Mouse (Mus musculus): Measurements from ENCODE around the gene Clcn3. TPM values are rescaled to one million over a fixed set of nuclear protein-coding genes. Genes with fewer than 3 reads are reported as not detected.

The Clcn3 gene
- polyA plus RNA-seq, 1 experiment from 2014 or later: 25.4 TPM

GRCm38 (mm10) chr8:60947503-60947902 is 35.6 kb downstream of the Clcn3 start:
- H3K4me1 ChIP-seq (replicated peaks): no peaks in the 10 kb centered on the region
- H3K27me3 ChIP-seq (ENCODE audit: insufficient read depth, poor library complexity, severe bottlenecking): no peaks in the 10 kb centered on the region
- H3K27ac ChIP-seq: no peak overlapping the region
- H3K36me3 ChIP-seq: no peaks in the 10 kb centered on the region
- H3K4me3 ChIP-seq: no peak overlapping the region
- DNase-seq (ENCODE audit: low spot score): no peak
- no peaks in the 10 kb centered on the region for H3K9me3 ChIP-seq

GRCm38 (mm10) chr8:60942867-60943266 is 40.2 kb downstream of the Clcn3 start:
- Histone ChIP-seq H3K27ac (no peak overlapping the region), H3K4me1 (replicated peaks) (peaks cover 7% of the 10 kb centered on the region; the same call in 1 of the 2 replicates), H3K9me3 (no peaks in the 10 kb centered on the region), H3K27me3 (ENCODE audit: insufficient read depth, poor library complexity, severe bottlenecking) (no peaks in the 10 kb centered on the region), H3K4me3 (no peak overlapping the region), H3K36me3 (no peaks in the 10 kb centered on the region)
- no peak for DNase-seq (ENCODE audit: low spot score)
- over 99% methylated on average over 2 of the region's 2 CpGs for WGBS

- H3K4me1 ChIP-seq (replicated peaks): peaks cover 7% of the 10 kb centered on the region; the same call in 1 of the 2 replicates
- H3K9me3 ChIP-seq: no peaks in the 10 kb centered on the region
- H3K4me3 ChIP-seq: no peak overlapping the region
- no peak overlapping the region for H3K27ac ChIP-seq
- WGBS: 41% methylated on average over 3 of the region's 3 CpGs
- no peaks in the 10 kb centered on the region for H3K27me3 ChIP-seq (ENCODE audit: insufficient read depth, poor library complexity, severe bottlenecking)
- no peak for DNase-seq (ENCODE audit: low spot score)
- H3K36me3 ChIP-seq: peaks cover 12% of the 10 kb centered on the region
These were observed 44.2 kb downstream of the Clcn3 start for GRCm38 (mm10) chr8:60938717-60939424.

GRCm38 (mm10) chr8:60933617-60934016 is 49.5 kb downstream of the Clcn3 start:
- Histone ChIP-seq H3K36me3 (peaks cover 12% of the 10 kb centered on the region), H3K4me3 (no peak overlapping the region), H3K9me3 (no peaks in the 10 kb centered on the region), H3K27ac (no peak overlapping the region), H3K4me1 (replicated peaks) (no peaks in the 10 kb centered on the region), H3K27me3 (ENCODE audit: insufficient read depth, poor library complexity, severe bottlenecking) (no peaks in the 10 kb centered on the region)
- no peak for DNase-seq (ENCODE audit: low spot score)

- H3K27ac ChIP-seq: no peak overlapping the region
- 89% methylated on average over 4 of the region's 4 CpGs for WGBS
These were observed 62.9 kb downstream of the Clcn3 start for GRCm38 (mm10) chr8:60920176-60920575.

GRCm38 (mm10) chr8:60919069-60919468 is 64.0 kb downstream of the Clcn3 start:
- H3K9me3 ChIP-seq: no peaks in the 10 kb centered on the region
- no peak overlapping the region for H3K27ac ChIP-seq
- no peaks in the 10 kb centered on the region for H3K4me1 ChIP-seq (replicated peaks)
- H3K36me3 ChIP-seq: peaks cover 9% of the 10 kb centered on the region; the same call in 1 of the 2 replicates
- DNase-seq (ENCODE audit: low spot score): no peak
- H3K4me3 ChIP-seq: no peak overlapping the region
- H3K27me3 ChIP-seq (ENCODE audit: insufficient read depth, poor library complexity, severe bottlenecking): no peaks in the 10 kb centered on the region
- 91% methylated on average over 3 of the region's 3 CpGs for WGBS

More at GRCm38 (mm10) chr8:60920176-60920575, 62.9 kb downstream of the Clcn3 start:
- H3K9me3 ChIP-seq: no peaks in the 10 kb centered on the region
- peaks cover 9% of the 10 kb centered on the region; the same call in 1 of the 2 replicates for H3K36me3 ChIP-seq
- DNase-seq (ENCODE audit: low spot score): no peak
- H3K4me3 ChIP-seq: no peak overlapping the region
- no peaks in the 10 kb centered on the region for H3K27me3 ChIP-seq (ENCODE audit: insufficient read depth, poor library complexity, severe bottlenecking)
- no peaks in the 10 kb centered on the region for H3K4me1 ChIP-seq (replicated peaks)

- H3K27me3 ChIP-seq (ENCODE audit: insufficient read depth, poor library complexity, severe bottlenecking): no peaks in the 10 kb centered on the region
- DNase-seq (ENCODE audit: low spot score): no peak
- H3K27ac ChIP-seq: no peak overlapping the region
- H3K36me3 ChIP-seq: peaks cover 35% of the 10 kb centered on the region
- H3K9me3 ChIP-seq: no peaks in the 10 kb centered on the region
- WGBS: 55% methylated on average over 10 of the region's 10 CpGs
- no peak overlapping the region for H3K4me3 ChIP-seq
- no peaks in the 10 kb centered on the region for H3K4me1 ChIP-seq (replicated peaks)
These were observed 70.5 kb downstream of the Clcn3 start for GRCm38 (mm10) chr8:60912554-60912953.

- Histone ChIP-seq H3K36me3 (peaks cover 40% of the 10 kb centered on the region), H3K27ac (no peak overlapping the region), H3K27me3 (ENCODE audit: insufficient read depth, poor library complexity, severe bottlenecking) (no peaks in the 10 kb centered on the region), H3K4me1 (replicated peaks) (no peaks in the 10 kb centered on the region), H3K4me3 (no peak overlapping the region), H3K9me3 (no peaks in the 10 kb centered on the region)
- no peak for DNase-seq (ENCODE audit: low spot score)
- 84% methylated on average over 4 of the region's 4 CpGs for WGBS
These were observed 71.0 kb downstream of the Clcn3 start for GRCm38 (mm10) chr8:60912081-60912480.

GRCm38 (mm10) chr8:60900147-60900546 is 83.0 kb downstream of the Clcn3 start:
- no peak overlapping the region for H3K27ac ChIP-seq
- no peaks in the 10 kb centered on the region for H3K27me3 ChIP-seq (ENCODE audit: insufficient read depth, poor library complexity, severe bottlenecking)
- 85% methylated on average over 9 of the region's 9 CpGs for WGBS
- 0 out of 2 replicates have a peak, but pooled peaks cover 3% of the 10 kb centered on the region for H3K4me1 ChIP-seq (replicated peaks)
- H3K9me3 ChIP-seq: no peaks in the 10 kb centered on the region
- H3K4me3 ChIP-seq: no peak overlapping the region
- H3K36me3 ChIP-seq: peaks cover 86% of the 10 kb centered on the region
- DNase-seq (ENCODE audit: low spot score): no peak

GRCm38 (mm10) chr8:60895878-60896277 is 87.2 kb downstream of the Clcn3 start:
- no peaks in the 10 kb centered on the region for H3K9me3 ChIP-seq
- no peak overlapping the region for H3K4me3 ChIP-seq
- peaks cover 75% of the 10 kb centered on the region for H3K36me3 ChIP-seq
- no peak for DNase-seq (ENCODE audit: low spot score)
- H3K27ac ChIP-seq: no peak overlapping the region
- H3K4me1 ChIP-seq (replicated peaks): peaks cover 19% of the 10 kb centered on the region
- 92% methylated on average over 6 of the region's 6 CpGs for WGBS
- no peaks in the 10 kb centered on the region for H3K27me3 ChIP-seq (ENCODE audit: insufficient read depth, poor library complexity, severe bottlenecking)

- no peak for DNase-seq (ENCODE audit: low spot score)
- Histone ChIP-seq H3K9me3 (no peaks in the 10 kb centered on the region), H3K27ac (no peak overlapping the region), H3K27me3 (ENCODE audit: insufficient read depth, poor library complexity, severe bottlenecking) (no peaks in the 10 kb centered on the region), H3K4me1 (replicated peaks) (peaks cover 17% of the 10 kb centered on the region), H3K4me3 (peak overlapping the region; percentile 78), H3K36me3 (peaks cover 38% of the 10 kb centered on the region)
- WGBS: 91% methylated on average over 4 of the region's 4 CpGs
These were observed 91.3 kb downstream of the Clcn3 start for GRCm38 (mm10) chr8:60891757-60892156.

- 2% methylated on average over 19 of the region's 23 CpGs for WGBS
- no peaks in the 10 kb centered on the region for H3K27me3 ChIP-seq (ENCODE audit: insufficient read depth, poor library complexity, severe bottlenecking)
- H3K4me1 ChIP-seq (replicated peaks): peaks cover 17% of the 10 kb centered on the region
- H3K9me3 ChIP-seq: no peaks in the 10 kb centered on the region
- peaks cover 27% of the 10 kb centered on the region for H3K36me3 ChIP-seq
- H3K4me3 ChIP-seq: peak overlapping the region; percentile 78
- H3K27ac ChIP-seq: peak overlapping the region; percentile 93
- DNase-seq (ENCODE audit: low spot score): no peak
These were observed 92.6 kb downstream of the Clcn3 start for GRCm38 (mm10) chr8:60890520-60890874.

GRCm38 (mm10) chr8:60889843-60890519 is 93.1 kb downstream of the Clcn3 start, which contains the start of gene Hpf1:
Gene Hpf1 (plus strand): TSS chr8:60890418.
- DNase-seq (ENCODE audit: low spot score): peak; percentile 98
- peaks cover 23% of the 10 kb centered on the region for H3K36me3 ChIP-seq
- no peaks in the 10 kb centered on the region for H3K9me3 ChIP-seq
- WGBS: 6% methylated on average over 42 of the region's 43 CpGs
- H3K4me3 ChIP-seq: peak within 1 kb of the TSS; percentile 78
- peaks cover 17% of the 10 kb centered on the region for H3K4me1 ChIP-seq (replicated peaks)
- H3K27ac ChIP-seq: peak within 1 kb of the TSS; percentile 93
- H3K27me3 ChIP-seq (ENCODE audit: insufficient read depth, poor library complexity, severe bottlenecking): no peaks in the 10 kb centered on the region
